Mouse (Mus musculus) c-Kit-negative CD71-positive TER-119-positive erythroid progenitor cells, embryonic 14.5 days (primary cell): Measurements from ENCODE around the gene Jund.

Source experiments
- DNase-seq: peaks from one replicate; pipeline ENCODE4 v3.0.0-alpha.2; 2013; ENCODE audit warnings: low read depth, low spot score

Gene Jund

GRCm38 (mm10) chr8:70699834-70700554, 1.2 kb downstream of the Jund start:
- peak; percentile 47 for DNase-seq

GRCm38 (mm10) chr8:70700555-70700922, 1.8 kb downstream of the Jund start:
- DNase-seq, result peak; percentile 66

GRCm38 (mm10) chr8:70701048-70701981, 2.6 kb downstream of the Jund start:
- no peak for DNase-seq

GRCm38 (mm10) chr8:70701982-70702841, 3.5 kb downstream of the Jund start:
- DNase-seq, result no peak

GRCm38 (mm10) chr8:70702842-70703182, 4.1 kb downstream of the Jund start:
- no peak for DNase-seq

- DNase-seq, result no peak
Measured at GRCm38 (mm10) chr8:70703287-70703686, 4.5 kb downstream of the Jund start, which contains the start of gene Iqcn. TSS of gene Iqcn (plus strand) at chr8:70703457.

GRCm38 (mm10) chr8:70708281-70708680, 9.5 kb downstream of the Jund start:
- no peak for DNase-seq

GRCm38 (mm10) chr8:70709794-70710193, 11.0 kb downstream of the Jund start:
- no peak for DNase-seq

- no peak for DNase-seq
Measured at GRCm38 (mm10) chr8:70710296-70710695, 11.5 kb downstream of the Jund start.

GRCm38 (mm10) chr8:70711041-70711440, 12.3 kb downstream of the Jund start:
- DNase-seq, result no peak

- no peak for DNase-seq
Measured at GRCm38 (mm10) chr8:70713991-70714390, 15.2 kb downstream of the Jund start.

- no peak for DNase-seq
Measured at GRCm38 (mm10) chr8:70715086-70715485, 16.3 kb downstream of the Jund start.

GRCm38 (mm10) chr8:70716521-70717400, 18.0 kb downstream of the Jund start:
- DNase-seq, result no peak

GRCm38 (mm10) chr8:70718297-70718696, 19.5 kb downstream of the Jund start, which contains the start of gene Gm3336:
TSS of gene Gm3336 (plus strand) at chr8:70718543.
- DNase-seq, result no peak

- no peak for DNase-seq
Measured at GRCm38 (mm10) chr8:70719796-70720270, 21.1 kb downstream of the Jund start.

- DNase-seq, result peak; percentile 62
Measured at GRCm38 (mm10) chr8:70720739-70721138, 22.0 kb downstream of the Jund start.

GRCm38 (mm10) chr8:70721601-70722000, 22.9 kb downstream of the Jund start:
- no peak for DNase-seq

GRCm38 (mm10) chr8:70723486-70724210, 24.9 kb downstream of the Jund start, which contains the start of gene Pde4c:
TSS of gene Pde4c (plus strand) at chr8:70723720.
- no peak for DNase-seq

GRCm38 (mm10) chr8:70724216-70724615, 25.5 kb downstream of the Jund start:
- DNase-seq, result no peak
